Comparison of ENCODE assay signal across 8 mouse cellular contexts in the genomic region with DNA sequence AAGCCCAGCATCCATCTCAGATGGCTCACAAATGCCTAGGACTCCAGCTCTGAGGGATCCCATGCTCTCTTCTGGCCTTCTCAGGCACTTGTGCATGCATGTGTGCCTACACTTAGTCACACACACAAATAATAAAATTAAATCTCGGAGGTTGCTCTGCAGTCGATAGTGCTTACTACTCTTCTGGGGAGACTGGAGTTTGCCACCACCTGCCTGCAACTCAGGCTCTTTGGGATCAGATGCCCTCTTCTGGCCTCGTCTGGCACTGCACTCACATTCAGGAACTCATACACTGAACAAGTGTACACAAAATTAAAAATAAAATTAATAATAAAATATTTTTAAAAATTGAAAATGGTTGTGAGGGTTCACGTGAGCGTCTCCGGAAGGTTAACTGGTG. TPM values are rescaled to one million over a fixed set of nuclear protein-coding genes. Genes with fewer than 3 reads are reported as not detected.
A peak's percentile ranks its signal among the peaks of the same experiment; 100 is the strongest.
DNase-seq lines count a peak whose midpoint lies in the region; ATAC-seq and TF ChIP-seq lines count a peak whose summit lies in the region.

No protein-coding gene starts in this region.

- H3K4me2 ChIP-seq in midbrain, embryonic 11.5 days: no peak overlapping the region
- no peak overlapping the region for H3K4me2 ChIP-seq in midbrain, embryonic 14.5 days (ENCODE audit: low read length)
- H3K4me2 ChIP-seq in kidney, postnatal 0 days (ENCODE audit: low read length): peak overlapping the region; percentile 62; the same call in 1 of the 2 replicates

- peak; percentile 61 for DNase-seq in CD4-positive, CD25-positive, alpha-beta regulatory T cell, adult 2 months (ENCODE audit: low read depth, low spot score)
- DNase-seq in midbrain, embryonic 11.5 days (ENCODE audit: low spot score, missing footprints): peak; percentile 84
- DNase-seq in midbrain, embryonic 14.5 days: no peak
- DNase-seq in kidney, postnatal 0 days (ENCODE audit: low spot score): peak; percentile 64
- DNase-seq in naive thymus-derived CD4-positive, alpha-beta T cell, adult 2 months (ENCODE audit: low read depth): peak; percentile 67

- WGBS in midbrain, embryonic 11.5 days: 81% methylated on average over 6 of the region's 6 CpGs
- WGBS in midbrain, embryonic 14.5 days: 85% methylated on average over 6 of the region's 6 CpGs
- WGBS in kidney, postnatal 0 days: 86% methylated on average over 6 of the region's 6 CpGs

- ATAC-seq in CD4-positive, CD25-positive, alpha-beta regulatory T cell, adult 4 months: no peak
- ATAC-seq in midbrain, embryonic 11.5 days (ENCODE audit: low FRiP score): no peak
- ATAC-seq in midbrain, embryonic 14.5 days (ENCODE audit: low FRiP score, low TSS enrichment): no peak
- no peak for ATAC-seq in kidney, postnatal 0 days (replicated peaks; ENCODE audit: low FRiP score, low read depth)
- no peak for ATAC-seq in erythroblast, adult 5-6 weeks (replicated peaks; ENCODE audit: low FRiP score, poor library complexity, severe bottlenecking)

- TF ChIP-seq CTCF in bone marrow macrophage, adult 2 months (IDR thresholded peaks at IDR 0.05; ENCODE audit: low read depth, low read length): peak; percentile 59
- TF ChIP-seq CTCF in kidney, postnatal 0 days (IDR thresholded peaks at IDR 0.05; ENCODE audit: low read depth): peak; percentile 74

- no peak for TF ChIP-seq POLR2A in bone marrow macrophage, adult 2 months (IDR thresholded peaks at IDR 0.05; ENCODE audit: borderline replicate concordance, low read depth, low read length)

- peaks cover 33% of the 10 kb centered on the region for H3K27me3 ChIP-seq in midbrain, embryonic 11.5 days (ENCODE audit: control insufficient read depth, insufficient read depth, low read length)
- peaks cover 12% of the 10 kb centered on the region; the same call in 1 of the 2 replicates for H3K27me3 ChIP-seq in midbrain, embryonic 14.5 days (ENCODE audit: control insufficient read depth, insufficient read depth, low read length)
- H3K27me3 ChIP-seq in kidney, postnatal 0 days (ENCODE audit: insufficient read depth, low read length): no peaks in the 10 kb centered on the region

- no peak overlapping the region for H3K9ac ChIP-seq in midbrain, embryonic 11.5 days (ENCODE audit: low read length)
- H3K9ac ChIP-seq in midbrain, embryonic 14.5 days (replicated peaks; ENCODE audit: low read length): no peak overlapping the region
- H3K9ac ChIP-seq in kidney, postnatal 0 days (ENCODE audit: low read depth, low read length): no peak overlapping the region

- H3K36me3 ChIP-seq in midbrain, embryonic 11.5 days (ENCODE audit: control insufficient read depth, insufficient read depth, low read length): no peaks in the 10 kb centered on the region
- H3K36me3 ChIP-seq in midbrain, embryonic 14.5 days (ENCODE audit: control insufficient read depth, insufficient read depth, low read length): no peaks in the 10 kb centered on the region
- H3K36me3 ChIP-seq in kidney, postnatal 0 days (ENCODE audit: insufficient read depth, low read length): no peaks in the 10 kb centered on the region

- peaks cover 10% of the 10 kb centered on the region for H3K4me1 ChIP-seq in midbrain, embryonic 11.5 days (ENCODE audit: control insufficient read depth, insufficient read depth, low read length)
- peaks cover 8% of the 10 kb centered on the region for H3K4me1 ChIP-seq in midbrain, embryonic 14.5 days (ENCODE audit: control insufficient read depth, insufficient read depth, low read length)
- peaks cover 25% of the 10 kb centered on the region for H3K4me1 ChIP-seq in bone marrow macrophage, adult 2 months (ENCODE audit: control insufficient read depth, insufficient read depth, low read length)
- H3K4me1 ChIP-seq in kidney, postnatal 0 days (replicated peaks; ENCODE audit: insufficient read depth, low read length): peaks cover 33% of the 10 kb centered on the region

- H3K4me3 ChIP-seq in midbrain, embryonic 11.5 days (ENCODE audit: low read depth, low read length): no peak overlapping the region
- H3K4me3 ChIP-seq in midbrain, embryonic 14.5 days (replicated peaks; ENCODE audit: low read depth, low read length): no peak overlapping the region
- H3K4me3 ChIP-seq in bone marrow macrophage, adult 2 months (ENCODE audit: insufficient read depth, low read length): no peak overlapping the region
- H3K4me3 ChIP-seq in kidney, postnatal 0 days (replicated peaks; ENCODE audit: low read depth, low read length): no peak overlapping the region

- H3K27ac ChIP-seq in midbrain, embryonic 11.5 days (ENCODE audit: low read depth, low read length): no peak overlapping the region
- no peak overlapping the region for H3K27ac ChIP-seq in midbrain, embryonic 14.5 days (replicated peaks; ENCODE audit: low read depth, low read length)
- no peak overlapping the region for H3K27ac ChIP-seq in bone marrow macrophage, adult 2 months (ENCODE audit: insufficient read depth, low read depth, low read length)
- no peak overlapping the region for H3K27ac ChIP-seq in kidney, postnatal 0 days

- H3K9me3 ChIP-seq in midbrain, embryonic 11.5 days (ENCODE audit: control insufficient read depth, low read length): no peaks in the 10 kb centered on the region
- H3K9me3 ChIP-seq in midbrain, embryonic 14.5 days (ENCODE audit: control insufficient read depth, low read length): no peaks in the 10 kb centered on the region
- no peaks in the 10 kb centered on the region for H3K9me3 ChIP-seq in kidney, postnatal 0 days (replicated peaks; ENCODE audit: low read length)

RNA-seq across cellular contexts. Expression of gene Lhfpl2, which starts 2.2 kb away (rescaled TPM):
- under 1 TPM in 1 of 2 experiments, not detected in 1; 0.08 TPM for polyA plus RNA-seq in CD4-positive, CD25-positive, alpha-beta regulatory T cell, adult 4 months (2017; shearing (Covaris generic))
- 17.0 and 17.3 TPM in 2 replicates for polyA plus RNA-seq in midbrain, embryonic 11.5 days (2014; fragmentation: Nextera tagmentation; extraction: Ambion mirVana)
- polyA plus RNA-seq in midbrain, embryonic 14.5 days (2014; fragmentation: Nextera tagmentation; extraction: Ambion mirVana): 7.6 and 14.2 TPM in 2 replicates
- polyA plus RNA-seq in bone marrow macrophage, adult 2 months (2012; ENCODE audit: insufficient read depth, insufficient read length, missing spikeins): 50.4 and 54.7 TPM in 2 replicates
- 51.5 and 58.4 TPM in 2 replicates for polyA plus RNA-seq in kidney, postnatal 0 days (2015; fragmentation: Nextera tagmentation; extraction: Ambion mirVana)
- 1.3 and 7.9 TPM in 2 replicates for total RNA-seq in erythroblast, adult 5-6 weeks (2015; ENCODE audit: low replicate concordance)
- 3.1 and 4.8 TPM in 2 replicates for total RNA-seq in erythroblast, adult 5-6 weeks (2017; ENCODE audit: low replicate concordance)
